22 mouse cellular contexts compared by ENCODE assay signal in the genomic region with DNA sequence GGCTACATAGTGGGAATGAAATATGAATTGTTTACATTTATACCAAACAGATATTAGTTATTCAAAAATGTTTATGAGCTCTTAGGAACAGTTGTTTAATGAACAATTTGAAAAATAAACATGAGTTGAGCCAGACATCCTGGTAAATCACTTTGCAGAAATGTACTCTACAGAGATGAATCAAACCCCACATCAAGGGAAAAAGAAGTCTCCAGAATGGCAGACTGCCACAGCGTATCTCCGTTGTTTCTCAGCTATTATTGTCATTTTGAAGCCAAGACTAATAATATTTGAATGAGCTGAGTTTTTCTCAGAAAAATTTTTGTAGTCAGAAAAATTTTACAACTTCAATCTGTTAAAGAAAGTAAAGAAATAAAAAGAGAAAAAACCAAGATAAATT.
"Had no signal": no experiment of that assay in that cellular context is flagged by ENCODE, and none has a peak within 500 bp of the region (broad histone marks: within the 10 kb centered on the region; RNA-seq: fewer than 3 reads in every experiment).

No protein-coding gene starts in this region.

- H3K4me1 ChIP-seq: intestine, embryonic 15.5 days; kidney, embryonic 15.5 days; limb, embryonic 10.5 days; limb, embryonic 13.5 days; liver, embryonic 12.5 days; liver, embryonic 15.5 days; midbrain, embryonic 12.5 days; midbrain, embryonic 15.5 days; neural tube, embryonic 13.5 days; stomach, embryonic 15.5 days had no signal

- H3K9ac ChIP-seq: intestine, embryonic 15.5 days; kidney, embryonic 15.5 days; limb, embryonic 13.5 days; liver, embryonic 12.5 days; liver, embryonic 15.5 days; midbrain, embryonic 12.5 days; midbrain, embryonic 15.5 days; neural tube, embryonic 13.5 days; stomach, embryonic 15.5 days had no signal

- DNase-seq: kidney, adult 18-20 months; layer of hippocampus, adult 9-11 months; liver; lung, adult 18-20 months; lung, postnatal 14 days; retina, postnatal 1 day; right cerebral cortex, postnatal 25 days; spleen, adult 18-20 months; thymus, postnatal 25 days had no signal

- H3K27ac ChIP-seq: intestine, embryonic 15.5 days; kidney, embryonic 15.5 days; layer of hippocampus, adult 2 months; limb, embryonic 10.5 days; limb, embryonic 13.5 days; liver, embryonic 12.5 days; liver, embryonic 15.5 days; macrophage; midbrain, embryonic 12.5 days; midbrain, embryonic 15.5 days; neural tube, embryonic 13.5 days; stomach, embryonic 15.5 days had no signal

- H3K4me3 ChIP-seq: intestine, embryonic 15.5 days; kidney, embryonic 15.5 days; layer of hippocampus, adult 2 months; limb, embryonic 10.5 days; limb, embryonic 13.5 days; liver, embryonic 12.5 days; liver, embryonic 15.5 days; midbrain, embryonic 12.5 days; midbrain, embryonic 15.5 days; myocyte; neural tube, embryonic 13.5 days; stomach, embryonic 15.5 days had no signal

- H3K4me2 ChIP-seq: intestine, embryonic 15.5 days; kidney, embryonic 15.5 days; limb, embryonic 13.5 days; liver, embryonic 12.5 days; liver, embryonic 15.5 days; midbrain, embryonic 12.5 days; midbrain, embryonic 15.5 days; neural tube, embryonic 13.5 days; stomach, embryonic 15.5 days had no signal

- ATAC-seq: intestine, embryonic 15.5 days; liver, embryonic 12.5 days; midbrain, embryonic 15.5 days had no signal

- H3K27me3 ChIP-seq: intestine, embryonic 15.5 days; kidney, embryonic 15.5 days; limb, embryonic 13.5 days; liver, embryonic 12.5 days; liver, embryonic 15.5 days; midbrain, embryonic 12.5 days; midbrain, embryonic 15.5 days; neural tube, embryonic 13.5 days; stomach, embryonic 15.5 days had no signal

- H3K36me3 ChIP-seq: intestine, embryonic 15.5 days; kidney, embryonic 15.5 days; limb, embryonic 10.5 days; limb, embryonic 13.5 days; liver, embryonic 12.5 days; liver, embryonic 15.5 days; midbrain, embryonic 12.5 days; midbrain, embryonic 15.5 days; neural tube, embryonic 13.5 days; stomach, embryonic 15.5 days had no signal

- H3K9me3 ChIP-seq: intestine, embryonic 15.5 days; kidney, embryonic 15.5 days; limb, embryonic 10.5 days; limb, embryonic 13.5 days; liver, embryonic 12.5 days; liver, embryonic 15.5 days; midbrain, embryonic 12.5 days; midbrain, embryonic 15.5 days; neural tube, embryonic 13.5 days; stomach, embryonic 15.5 days had no signal
